Mouse (Mus musculus): ENCODE results near the gene Tmem171. TPM values are rescaled to one million over a fixed set of nuclear protein-coding genes. Genes with fewer than 3 reads are reported as not detected.

Gene Tmem171
- polyA plus RNA-seq (2017; shearing (Covaris generic)): not detected

DNA sequence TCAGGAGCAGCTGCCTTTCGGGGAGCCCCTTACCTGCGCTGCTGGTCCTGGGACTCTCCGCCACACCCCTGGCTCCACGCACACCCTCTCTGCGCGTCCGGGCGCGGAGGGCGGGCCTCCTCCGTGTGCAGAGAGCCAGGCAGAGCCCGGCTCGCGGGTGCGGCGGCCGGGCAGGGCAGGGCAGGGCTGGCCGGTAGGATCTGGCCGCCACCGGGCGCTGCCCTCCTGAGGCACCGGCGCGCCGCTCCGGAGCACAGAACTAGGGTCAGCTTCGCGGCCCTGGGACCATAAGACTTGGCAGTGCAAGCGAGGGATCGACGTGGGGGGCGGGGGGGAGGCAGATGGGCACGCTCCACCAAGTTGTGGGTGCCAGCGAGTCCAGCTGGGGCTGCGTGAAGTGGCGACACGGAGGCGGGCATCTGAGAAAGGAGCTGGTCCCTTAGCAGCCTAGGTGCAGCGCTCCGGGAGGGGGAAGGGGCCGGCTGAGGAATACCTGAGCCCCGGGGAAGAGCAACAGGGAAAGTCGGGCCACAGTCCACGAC lies at the start of gene Tmem171:
Tmem171 (minus strand) TSS at position 62 of the 542 bp plus-strand sequence.

DNA sequence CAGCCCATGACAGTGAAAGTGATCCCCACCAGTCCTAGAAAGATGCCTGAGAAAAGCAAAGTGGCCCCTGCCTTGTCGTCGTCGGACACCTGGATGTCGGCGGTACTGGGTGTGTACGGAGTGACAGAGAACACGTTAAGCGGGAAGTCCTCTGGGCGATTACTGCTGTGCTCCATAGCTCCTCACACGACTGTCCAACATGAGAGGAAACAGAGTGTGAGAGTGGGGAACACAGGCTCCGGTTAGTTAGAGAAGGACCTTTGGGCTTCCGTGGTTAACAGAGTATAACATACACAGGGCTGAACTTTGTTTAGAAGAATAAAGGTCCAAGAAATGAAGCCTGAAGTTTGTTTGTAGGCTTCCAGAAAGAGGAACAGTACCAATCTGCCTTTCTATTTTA lies 57.5 kb downstream of the Tmem171 start, which contains the start of gene Tmem174:
Tmem174 (minus strand) TSS at position 266 of the 400 bp plus-strand sequence.

Other genes starting within 250 kb of the Tmem171 start
- 0.82 TPM for gene Gm10320, start 202.8 kb downstream of the Tmem171 start, polyA plus RNA-seq (2017; shearing (Covaris generic))
- not detected for gene Tmem174, start 57.4 kb downstream of the Tmem171 start, polyA plus RNA-seq (2017; shearing (Covaris generic))
- 69.6 TPM for gene Fcho2, start 120.6 kb upstream of the Tmem171 start, polyA plus RNA-seq (2017; shearing (Covaris generic))
- 73.8 TPM for gene Tnpo1, start 231.6 kb upstream of the Tmem171 start, polyA plus RNA-seq (2017; shearing (Covaris generic))